Mouse (Mus musculus): ENCODE measurements at regions not wholly inside any gene's neighbourhood (a gene's known extent, or its start where the extent isn't known, plus 50 kb on each side); places are given as distances from the start of the nearest gene placed in this dataset.
"Not testable (repeated sequence)": the region's sequence is repeated elsewhere in the genome, so short reads cannot be mapped to it uniquely, and the experiment has no call there.

- WGBS (ENCODE audit: insufficient replicate concordance), result 46% methylated on average over 3 of the region's 3 CpGs
- no peaks in the 10 kb centered on the region for H3K36me3 ChIP-seq (replicated peaks)
- H3K4me2 ChIP-seq, result no peak overlapping the region
- ATAC-seq (ENCODE audit: insufficient read depth), result no peak
- H3K9me3 ChIP-seq (replicated peaks), result no peaks in the 10 kb centered on the region
- no peak overlapping the region for H3K9ac ChIP-seq
- no peak overlapping the region for H3K4me3 ChIP-seq (replicated peaks)
- peaks cover 5% of the 10 kb centered on the region; the same call in 1 of the 2 replicates for H3K4me1 ChIP-seq (replicated peaks)
- no peak overlapping the region for H3K27ac ChIP-seq (replicated peaks)
- no peaks in the 10 kb centered on the region for H3K27me3 ChIP-seq
These were observed 55.5 kb upstream of the Asns start for GRCm38 (mm10) chr6:7748536-7748935.

DNA sequence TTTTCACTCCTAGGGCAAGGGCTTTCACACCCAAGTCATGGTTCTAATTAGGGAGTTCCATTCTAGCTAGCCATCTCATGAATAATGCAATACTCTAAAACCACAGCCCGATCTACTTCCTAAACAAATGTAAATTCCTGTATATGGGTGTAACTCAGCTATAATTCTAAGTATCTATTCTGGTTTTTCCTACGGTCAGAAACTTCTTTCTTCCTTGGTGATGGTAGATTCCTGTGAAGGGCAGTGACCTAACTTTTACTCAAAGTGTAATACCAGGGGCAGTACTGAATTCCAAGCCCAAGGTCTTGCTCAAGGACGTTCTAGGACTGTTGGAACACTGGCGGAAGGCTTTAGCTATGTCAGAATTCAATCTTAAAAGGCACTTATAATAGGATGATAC, 51.2 kb upstream of the Asns start:
- not testable (repeated sequence) for H3K4me3 ChIP-seq (replicated peaks); H3K9ac ChIP-seq; H3K9me3 ChIP-seq (replicated peaks); H3K27me3 ChIP-seq; H3K27ac ChIP-seq (replicated peaks); H3K4me1 ChIP-seq (replicated peaks); H3K4me2 ChIP-seq; H3K36me3 ChIP-seq (replicated peaks); ATAC-seq (ENCODE audit: insufficient read depth)
- WGBS (ENCODE audit: insufficient replicate concordance), result 80% methylated on average over 4 of the region's 4 CpGs

Data from liver, embryonic 15.5 days (tissue).